Mouse (Mus musculus) G1E (cell line): Measurements from ENCODE around the gene Phox2b.

Experiments used
- CTCF ChIP-seq: IDR thresholded peaks from 2 replicates; pipeline ENCODE4 v1.5.1; 2012; ENCODE audit warnings: low read depth, low read length, inconsistent platforms, mixed read lengths
- POLR2AphosphoS5 ChIP-seq: IDR thresholded peaks from 2 replicates; pipeline ENCODE4 v1.6.1; 2012; ENCODE audit warnings: low read depth, low read length, inconsistent platforms; ENCODE audit not compliant: insufficient replicate concordance

DNA sequence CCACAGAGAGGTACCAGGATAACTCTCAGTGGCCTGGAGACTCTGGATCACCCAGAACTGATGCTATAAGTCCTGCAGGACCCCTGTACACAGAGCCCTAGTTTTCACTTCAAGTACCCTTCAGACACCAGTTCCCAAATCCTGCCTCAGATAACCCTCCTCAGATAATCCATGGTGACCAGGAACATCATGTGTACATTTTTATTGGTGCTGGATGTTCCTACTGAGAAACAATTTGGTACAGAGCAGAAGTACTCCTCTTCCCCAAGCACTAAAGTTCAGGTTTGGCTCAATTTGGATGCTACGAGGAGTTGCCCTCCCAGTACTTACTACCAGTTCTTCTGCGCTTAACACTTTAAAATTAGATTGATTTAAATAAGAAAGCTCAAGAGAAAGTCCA is 5.1 kb downstream of the Phox2b start:
- no peak for TF ChIP-seq CTCF
- TF ChIP-seq POLR2AphosphoS5 = no peak
